Mouse (Mus musculus): Measurements from ENCODE around the gene Rimbp3. TPM values are rescaled to one million over a fixed set of nuclear protein-coding genes. Genes with fewer than 3 reads are reported as not detected.

Rimbp3 gene
- total RNA-seq, 4 experiments from 2014 or later = 0.14 to 0.44 (median 0.22) TPM; not detected in 1

DNA sequence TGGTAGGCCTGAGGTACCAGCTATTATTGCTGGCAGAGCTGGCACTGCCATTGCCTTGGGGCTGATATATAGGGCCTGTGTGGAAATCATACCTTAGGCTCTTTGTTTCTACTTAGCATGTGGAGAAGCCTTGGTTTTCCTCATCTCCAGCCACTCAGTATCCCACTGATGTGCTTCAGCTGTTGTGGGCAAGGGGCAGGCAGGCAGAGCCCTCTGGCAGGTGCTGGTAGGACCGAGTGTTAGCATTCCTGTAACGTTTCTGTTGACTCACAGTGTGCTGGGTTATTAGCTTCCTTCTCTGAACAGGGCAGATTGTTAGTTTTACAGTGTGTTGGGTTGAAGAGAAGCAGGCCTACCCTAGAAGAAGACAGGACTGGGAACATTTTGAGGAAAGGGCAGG is 46.9 kb downstream of the Rimbp3 start:
- no peak for DNase-seq (ENCODE audit: low spot score)

DNA sequence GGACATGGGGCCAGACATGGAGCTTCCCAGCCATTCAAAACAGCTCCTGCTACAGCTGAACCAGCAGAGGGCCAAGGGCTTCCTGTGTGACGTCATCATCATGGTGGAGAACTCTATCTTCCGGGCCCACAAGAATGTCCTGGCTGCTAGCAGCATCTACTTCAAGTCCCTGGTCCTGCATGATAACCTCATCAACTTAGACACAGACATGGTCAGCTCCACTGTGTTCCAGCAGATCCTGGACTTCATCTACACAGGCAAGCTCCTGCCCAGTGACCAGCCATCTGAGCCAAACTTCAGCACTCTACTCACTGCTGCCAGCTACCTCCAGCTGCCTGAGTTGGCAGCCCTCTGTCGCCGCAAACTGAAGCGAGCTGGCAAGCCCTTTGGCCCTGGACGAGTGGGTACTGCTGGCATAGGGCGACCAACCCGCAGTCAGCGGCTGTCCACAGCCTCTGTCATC is 49.0 kb downstream of the Rimbp3 start:
- DNase-seq (ENCODE audit: low spot score) = peak; percentile 54

DNA sequence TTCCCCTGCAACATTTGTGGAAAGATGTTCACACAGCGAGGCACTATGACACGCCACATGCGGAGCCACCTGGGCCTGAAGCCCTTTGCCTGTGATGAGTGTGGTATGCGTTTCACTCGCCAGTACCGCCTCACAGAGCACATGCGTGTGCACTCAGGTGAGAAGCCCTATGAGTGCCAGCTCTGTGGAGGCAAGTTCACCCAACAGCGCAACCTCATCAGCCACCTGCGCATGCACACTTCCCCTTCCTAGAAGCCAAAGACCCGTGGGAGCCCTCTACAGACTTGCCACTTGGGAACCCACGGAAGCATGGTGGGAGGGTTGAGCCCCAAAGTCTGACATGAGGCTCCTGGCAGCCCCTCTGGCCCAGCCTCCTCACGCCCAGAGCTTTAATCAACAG is 50.5 kb downstream of the Rimbp3 start:
- DNase-seq (ENCODE audit: low spot score) = no peak

DNA sequence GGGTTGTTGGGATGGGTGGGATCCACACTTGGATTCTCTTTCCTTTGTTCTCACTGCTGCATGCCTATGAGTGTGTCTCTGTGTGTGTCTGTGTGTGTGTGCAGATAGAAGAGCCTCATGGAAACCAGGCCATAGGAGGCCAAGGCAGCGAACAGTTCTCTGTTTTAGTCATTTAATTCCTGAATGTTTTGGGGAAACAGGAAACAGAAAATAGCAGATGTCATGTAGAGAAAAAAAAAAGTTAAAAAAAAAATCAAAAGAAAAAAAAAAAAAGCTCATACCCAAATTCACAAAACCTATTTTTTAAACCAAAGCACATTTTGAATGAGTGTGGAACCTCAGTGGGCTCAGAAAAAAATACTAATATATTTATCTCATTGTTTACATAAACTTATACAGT is 52.9 kb downstream of the Rimbp3 start:
- no peak for DNase-seq (ENCODE audit: low spot score)

Other genes starting within 250 kb of the Rimbp3 start
- 100 to 1,000 TPM; 104 to 111 (median 104) TPM for gene Mapk1, start 225.2 kb upstream of the Rimbp3 start, total RNA-seq (2022)
- 1 to 10 TPM; 1.7 to 3.1 (median 2.1) TPM for gene Ypel1, start 138.9 kb upstream of the Rimbp3 start, total RNA-seq (2022)
- 10 to 100 TPM; 36.2 to 39.6 (median 38.1) TPM for gene Ppil2, start 97.3 kb upstream of the Rimbp3 start, total RNA-seq (2022)
- not detected for gene 2610318N02Rik, start 83.4 kb upstream of the Rimbp3 start, total RNA-seq (2022)
- 10 to 100 TPM; 11.8 to 26.0 (median 12.9) TPM for gene Sdf2l1, start 76.2 kb upstream of the Rimbp3 start, total RNA-seq (2022)
- gene Ydjc, start 64.0 kb upstream of the Rimbp3 start, total RNA-seq (2022) = 1 to 10 TPM; 1.8 to 2.6 (median 2.3) TPM
- gene Ccdc116, start 61.4 kb upstream of the Rimbp3 start, total RNA-seq (2022) = under 1 TPM in 2 of 4 experiments, not detected in 2; 0.31 to 0.33 TPM
- 100 to 1,000 TPM; 107 to 119 (median 114) TPM for gene Ube2l3, start 6.0 kb upstream of the Rimbp3 start, total RNA-seq (2022)
- 1 to 10 TPM; 1.4 to 2.2 (median 1.9) TPM for gene Hic2, start 25.0 kb downstream of the Rimbp3 start, total RNA-seq (2022)
- gene Tmem191c, start 67.5 kb downstream of the Rimbp3 start, total RNA-seq (2022) = 1 to 10 TPM; 1.2 to 2.7 (median 1.7) TPM
- gene Serpind1, start 122.8 kb downstream of the Rimbp3 start, total RNA-seq (2022) = 1 to 10 TPM; 1.0 to 2.1 (median 1.5) TPM
- gene Snap29, start 197.4 kb downstream of the Rimbp3 start, total RNA-seq (2022) = 10 to 100 TPM; 16.1 to 18.4 (median 16.9) TPM
- 10 to 100 TPM; 54.5 to 60.8 (median 58.6) TPM for gene Pi4ka, start 197.7 kb downstream of the Rimbp3 start, total RNA-seq (2022)
- 10 to 100 TPM; 22.8 to 29.8 (median 28.1) TPM for gene Crkl, start 243.4 kb downstream of the Rimbp3 start, total RNA-seq (2022)